Mouse (Mus musculus) monocyte, adult 2 months (primary cell): Measurements from ENCODE around the gene Cd40.

Experiments used
- DNase-seq, 2 experiments: peaks; one replicate each; pipeline ENCODE4 v3.0.0; 2022; ENCODE audit warnings: low spot score in 2 of 2, low read depth in 1 of 2

Gene Cd40

DNA sequence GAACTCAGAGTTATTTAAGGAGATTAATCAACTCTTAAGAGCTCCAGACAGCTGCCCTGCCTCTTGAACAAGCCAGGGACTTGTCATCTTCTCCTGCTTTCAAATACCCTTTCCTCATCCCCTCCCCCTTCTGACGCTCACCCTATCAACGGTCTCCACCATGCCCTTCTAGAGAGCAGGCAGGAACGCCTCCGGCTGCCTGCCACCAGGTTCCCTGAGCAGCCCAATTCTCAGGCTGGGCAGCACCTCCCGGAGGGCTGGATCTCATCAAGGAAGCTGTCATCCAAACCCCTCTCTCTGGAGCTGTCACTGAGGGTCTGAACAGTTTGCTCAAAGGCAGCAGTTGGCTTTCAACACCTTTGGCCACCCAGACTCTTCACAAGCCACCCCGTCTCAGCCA lies 45.3 kb downstream of the Cd40 start:
- DNase-seq = no peak

DNA sequence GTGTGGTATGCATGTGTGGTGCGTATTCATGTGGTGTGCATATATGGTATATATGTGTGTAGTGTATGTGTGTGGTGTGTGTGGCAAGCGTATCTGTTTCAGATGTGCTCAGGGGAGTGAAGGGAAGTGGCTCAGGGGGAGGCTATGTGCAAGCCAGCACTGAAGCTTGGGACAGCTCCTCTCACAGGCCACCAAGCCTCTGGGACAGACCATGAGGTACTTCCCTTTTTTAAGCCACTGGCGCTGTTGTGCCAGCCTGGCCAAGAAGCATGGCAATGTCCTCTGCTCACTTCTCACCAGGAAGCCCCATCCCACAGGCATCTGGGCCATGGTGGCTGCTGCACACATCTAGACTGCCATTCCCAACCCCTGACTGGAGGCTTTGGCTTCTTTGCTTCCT lies 47.5 kb downstream of the Cd40 start:
- DNase-seq = no peak

DNA sequence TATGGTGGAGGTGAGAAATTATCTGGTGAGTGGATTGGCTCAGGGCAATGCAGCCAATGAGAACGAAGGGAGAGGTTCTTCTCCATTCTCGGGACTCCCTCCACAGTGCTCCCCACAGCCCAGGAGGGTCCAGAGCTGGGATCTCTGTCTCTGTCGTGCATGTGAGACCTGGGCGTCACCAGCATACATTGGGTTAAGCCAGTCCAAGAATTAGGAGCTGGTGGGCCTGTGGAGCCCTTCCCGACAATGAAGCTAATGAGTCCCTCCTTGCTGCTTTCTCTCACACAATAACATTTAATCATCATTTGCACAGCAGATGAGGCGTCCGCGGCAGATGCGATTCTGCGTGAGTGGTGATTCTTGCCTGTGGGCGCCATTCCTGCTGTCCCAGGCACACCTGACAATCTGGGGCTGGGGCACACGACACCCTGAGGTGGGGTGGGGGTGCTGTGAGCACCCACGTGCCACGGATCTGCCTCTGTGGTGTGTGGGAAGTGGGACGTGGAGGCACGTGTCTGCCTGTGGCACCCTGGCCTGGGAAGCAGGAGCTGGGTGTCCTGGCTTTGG lies 50.2 kb downstream of the Cd40 start:
- DNase-seq = no peak

DNA sequence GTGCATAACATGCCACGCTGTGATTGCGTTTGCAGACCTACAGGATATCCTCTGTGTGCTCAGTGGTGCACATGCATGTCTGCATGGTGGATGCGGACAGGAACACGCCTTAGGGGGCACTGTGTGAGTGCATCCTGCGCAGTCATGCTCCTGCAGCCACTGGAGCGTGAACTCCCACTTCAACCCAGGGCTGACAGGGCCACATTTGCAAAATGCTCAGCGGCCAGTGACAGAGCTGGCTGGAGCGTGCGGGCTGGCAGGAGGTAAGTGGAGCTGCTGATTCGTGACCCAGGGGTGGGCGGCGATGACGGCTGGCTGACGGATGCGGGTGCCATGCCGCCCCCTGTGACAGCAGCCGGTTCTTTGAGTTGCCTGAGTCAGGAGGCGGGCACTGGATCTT lies 51.2 kb downstream of the Cd40 start:
- DNase-seq = no peak

DNA sequence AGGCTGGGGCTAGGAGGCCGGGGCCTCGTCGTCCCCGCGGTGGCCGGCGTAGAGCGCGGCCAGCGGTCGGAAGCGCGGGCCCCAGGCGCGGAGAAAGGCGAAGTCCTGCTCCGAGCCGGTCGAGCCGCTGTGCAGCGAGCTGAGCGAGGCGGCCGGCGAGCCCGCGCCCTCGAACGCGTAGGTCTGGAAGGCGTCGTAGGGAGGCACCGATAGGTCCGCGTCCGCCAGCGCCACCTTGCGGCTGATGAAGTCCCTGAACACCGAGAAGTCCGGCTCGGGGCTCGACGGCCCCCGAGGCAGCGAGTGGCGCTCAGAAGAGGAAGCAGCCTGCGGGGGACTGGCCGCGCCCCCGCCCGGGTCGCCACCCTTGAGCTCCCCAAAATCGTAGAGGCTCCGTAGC lies 56.7 kb downstream of the Cd40 start:
- DNase-seq = peak; percentile 55 to 67

DNA sequence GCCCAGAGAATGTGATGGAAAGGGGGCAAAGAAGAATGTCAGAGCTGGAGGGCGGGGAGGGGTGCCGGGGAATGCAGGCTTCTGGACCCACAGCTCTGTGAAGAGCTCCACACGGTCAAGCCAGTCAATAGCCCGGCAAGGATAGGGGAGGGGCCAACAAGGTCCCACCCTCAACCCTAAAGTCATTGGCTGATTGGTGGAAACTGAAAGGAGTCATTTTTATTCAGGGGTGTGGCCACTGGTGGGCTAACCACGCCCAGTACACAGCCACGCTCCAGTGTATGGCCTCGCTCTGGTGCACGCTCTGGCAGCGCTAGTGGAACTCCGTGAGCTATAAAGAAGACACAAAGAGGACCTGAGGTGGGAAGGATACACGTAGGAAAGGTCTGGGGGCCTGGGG lies 58.3 kb downstream of the Cd40 start:
- no peak for DNase-seq

DNA sequence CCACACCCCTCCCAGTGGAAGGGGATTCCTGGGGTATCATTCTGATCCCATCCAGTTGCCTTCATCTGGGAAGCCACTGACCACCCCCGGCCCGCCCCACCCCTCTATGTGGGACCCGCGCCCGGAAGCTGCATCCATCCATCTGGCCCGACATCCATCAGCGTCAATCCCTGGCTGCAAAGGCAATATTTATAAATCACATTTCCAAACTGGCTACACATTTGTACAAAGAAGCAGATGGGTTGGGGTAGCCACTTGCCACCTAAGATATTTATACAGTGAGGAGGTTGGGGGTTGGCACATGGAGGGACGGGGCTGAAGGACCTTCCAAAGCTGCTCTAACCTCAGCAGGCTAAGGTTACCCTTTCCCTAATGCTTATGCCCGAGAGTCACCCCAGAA lies 65.3 kb downstream of the Cd40 start:
- DNase-seq = no peak

DNA sequence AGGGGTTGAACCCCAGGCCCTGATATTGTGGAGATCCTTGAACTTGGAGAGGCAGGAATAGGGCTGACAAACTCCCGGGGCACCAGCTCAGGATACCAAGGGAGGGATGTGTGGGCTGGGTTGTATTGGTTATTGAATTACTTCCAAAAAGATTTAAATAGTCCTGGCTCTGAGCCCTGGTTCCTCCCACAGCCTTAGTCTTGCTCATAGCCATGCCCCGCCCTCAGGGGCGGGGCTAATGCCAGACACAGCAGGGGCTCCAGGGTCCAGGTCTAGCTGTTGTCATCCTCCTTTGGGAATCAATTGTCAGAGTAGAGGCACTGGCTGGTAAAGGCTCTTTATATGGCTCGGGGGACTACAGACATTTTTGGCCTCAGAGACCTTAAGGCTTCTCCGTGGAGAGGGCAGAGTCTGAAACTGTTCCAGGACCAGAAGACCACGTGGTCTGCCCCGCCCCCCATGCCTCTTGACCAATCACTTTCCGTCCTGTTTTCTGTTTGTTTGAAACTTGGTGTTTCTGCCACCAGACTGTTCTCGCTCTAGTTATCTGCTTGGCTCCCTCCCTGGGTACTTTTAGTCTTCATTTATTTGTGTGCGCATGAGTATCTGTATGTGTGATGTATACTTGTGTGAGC lies 65.9 kb downstream of the Cd40 start:
- no peak for DNase-seq
